Mouse (Mus musculus): ENCODE measurements around the gene Cep95.

DNA sequence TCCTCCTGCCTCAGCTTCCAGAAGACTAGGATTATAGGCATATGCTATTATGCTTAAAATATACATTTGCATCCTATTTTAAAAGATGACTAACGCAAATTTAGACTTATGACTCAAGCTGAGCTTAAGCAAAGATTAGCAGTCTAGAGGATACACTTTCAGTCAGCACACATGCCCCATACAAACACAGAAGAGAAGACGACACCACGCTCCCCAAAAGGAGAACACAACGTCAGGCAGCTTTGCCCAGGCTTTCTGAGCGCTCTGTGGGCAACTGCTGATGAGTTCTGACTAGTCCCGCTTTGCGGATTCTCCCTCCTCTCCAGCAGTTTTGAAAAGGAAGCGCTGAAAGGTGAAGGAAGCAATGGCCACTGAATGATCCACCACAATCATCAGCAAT is 34.7 kb downstream of the Cep95 start:
- TF ChIP-seq CTCF (IDR thresholded peaks at IDR 0.05) (no peak), EP300 (IDR thresholded peaks at IDR 0.05) (no peak)

Measured in lung, postnatal 0 days (tissue).